Mouse (Mus musculus): ENCODE measurements around the gene Smim22. TPM values are rescaled to one million over a fixed set of nuclear protein-coding genes. Genes with fewer than 3 reads are reported as not detected.

Smim22 gene
- total and polyA plus RNA-seq, 2 experiments from 2014 or later: 1.8 TPM; not detected in 1

DNA sequence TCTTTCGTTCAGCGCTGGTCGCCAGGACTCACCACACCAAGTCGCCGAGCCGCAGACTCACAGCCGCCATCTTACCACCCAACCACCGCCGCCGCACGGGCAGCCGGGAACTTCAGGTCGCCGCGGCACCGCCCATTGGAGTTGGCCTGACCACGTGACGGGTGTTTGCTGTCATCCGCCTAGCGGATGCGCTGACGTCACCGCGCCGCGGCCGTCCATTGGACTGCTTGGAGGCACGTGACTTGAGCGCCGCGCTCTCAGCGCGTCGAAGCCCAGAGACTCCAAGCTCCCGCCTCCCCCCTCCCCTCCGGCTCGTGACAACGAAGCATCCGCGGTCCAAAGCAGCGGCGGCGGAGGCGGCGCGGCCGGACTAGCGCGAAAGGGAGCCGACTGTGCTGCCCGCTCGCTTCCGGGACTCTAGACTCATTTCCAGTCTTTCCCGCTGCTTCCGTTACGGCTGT lies 42.7 kb downstream of the Smim22 start, which contains the start of the genes Glyr1 and Ubn1:
Gene Glyr1, minus strand, starts transcription at position 90 of the 461 bp plus-strand sequence.
Gene Ubn1, plus strand, starts transcription at position 284 of the 461 bp plus-strand sequence.
- Histone ChIP-seq H3K27ac (ENCODE audit: low read depth, low read length) (peak within 1 kb of the TSS; percentile 97), H3K4me1 (ENCODE audit: insufficient read depth) (peaks cover 6% of the 10 kb centered on the region), H3K9ac (peak within 1 kb of the TSS; percentile 91), H3K27me3 (ENCODE audit: insufficient read depth, low read length) (no peaks in the 10 kb centered on the region), H3K9me3 (ENCODE audit: low read length) (no peaks in the 10 kb centered on the region), H3K36me3 (ENCODE audit: insufficient read depth) (peaks cover 23% of the 10 kb centered on the region), H3K4me2 (ENCODE audit: low read depth) (peak within 1 kb of the TSS; percentile 93), H3K4me3 (ENCODE audit: low read depth, low read length) (peak within 1 kb of the TSS; percentile 95)
- ATAC-seq (peak; percentile 100), DNase-seq (peak; percentile 100)
- peak; percentile 18; the same call in 1 of the 2 replicates for TF ChIP-seq CTCF (IDR thresholded peaks at IDR 0.05; ENCODE audit: low read depth)
- WGBS: 3% methylated on average over 56 of the region's 56 CpGs

DNA sequence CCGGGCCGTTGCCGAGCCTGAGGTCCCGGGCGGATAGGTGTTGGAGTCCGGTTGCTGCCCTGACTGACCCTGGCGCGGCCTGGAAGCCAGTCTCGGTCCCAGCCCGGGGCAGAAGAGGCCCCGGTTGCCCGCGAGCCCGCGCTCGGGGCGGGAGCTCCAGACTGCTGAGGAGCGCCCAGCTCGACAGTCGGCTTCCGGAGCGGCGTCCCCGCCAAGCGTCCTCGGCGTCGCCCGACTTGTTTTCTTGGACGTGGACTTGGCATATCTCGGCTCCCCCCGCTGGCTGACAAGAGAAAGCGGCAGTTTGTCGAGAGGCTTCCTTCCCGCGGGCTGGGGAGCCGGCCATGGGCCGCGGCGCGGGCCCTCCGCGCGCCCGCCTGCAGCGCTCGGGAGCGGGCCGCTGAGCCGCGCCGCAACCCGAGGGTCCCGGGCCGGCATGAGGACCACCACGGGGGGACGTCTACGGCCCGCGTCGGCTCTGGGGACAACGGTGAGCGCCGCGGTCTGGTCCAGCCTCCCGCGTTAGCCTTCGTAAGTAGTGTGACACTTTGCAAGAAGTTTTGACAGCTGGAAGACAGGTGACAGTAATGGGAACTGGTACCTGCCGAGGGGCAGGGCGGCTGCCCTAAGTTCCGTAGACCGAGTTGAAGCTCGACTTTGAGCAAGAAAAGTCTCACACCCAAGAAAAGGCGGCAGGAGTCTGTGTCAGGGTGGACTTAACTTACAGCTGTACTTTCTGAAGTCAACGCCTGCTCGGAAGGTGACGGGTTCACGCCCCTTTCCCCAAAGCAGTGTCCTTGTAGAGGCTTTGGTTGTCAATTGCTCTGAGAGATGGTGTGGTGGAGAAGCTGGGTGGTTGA lies 43.4 kb downstream of the Smim22 start:
- 2% methylated on average over 78 of the region's 78 CpGs for WGBS
- H3K4me1 ChIP-seq (ENCODE audit: insufficient read depth): peaks cover 6% of the 10 kb centered on the region
- peak; percentile 28 for TF ChIP-seq CTCF (IDR thresholded peaks at IDR 0.05; ENCODE audit: low read depth)
- peak overlapping the region; percentile 87 for H3K9ac ChIP-seq
- H3K9me3 ChIP-seq (ENCODE audit: low read length): no peaks in the 10 kb centered on the region
- DNase-seq (peak; percentile 79), ATAC-seq (peak; percentile 57)
- H3K27me3 ChIP-seq (ENCODE audit: insufficient read depth, low read length): no peaks in the 10 kb centered on the region
- peak overlapping the region; percentile 86 for H3K4me2 ChIP-seq (ENCODE audit: low read depth)
- peak overlapping the region; percentile 95 for H3K4me3 ChIP-seq (ENCODE audit: low read depth, low read length)
- peaks cover 23% of the 10 kb centered on the region for H3K36me3 ChIP-seq (ENCODE audit: insufficient read depth)
- H3K27ac ChIP-seq (ENCODE audit: low read depth, low read length): peak overlapping the region; percentile 97

Other genes starting within 250 kb of the Smim22 start
- 89.5 and 99.0 TPM in 2 replicates for gene Cdip1, start 217.0 kb upstream of the Smim22 start, total RNA-seq (2014; rRNA removed)
- gene Cdip1, start 217.0 kb upstream of the Smim22 start, polyA plus RNA-seq (2015; fragmentation: Nextera tagmentation; extraction: Ambion mirVana): 107 and 115 TPM in 2 replicates
- gene 4930562C15Rik, start 171.9 kb upstream of the Smim22 start, total RNA-seq (2014; rRNA removed): not detected in 2 replicates
- 0.17 TPM in 1 of 2 replicates, not detected in the other for gene 4930562C15Rik, start 171.9 kb upstream of the Smim22 start, polyA plus RNA-seq (2015; fragmentation: Nextera tagmentation; extraction: Ambion mirVana)
- 27.7 and 37.7 TPM in 2 replicates for gene Ubald1, start 127.0 kb upstream of the Smim22 start, total RNA-seq (2014; rRNA removed)
- 79.2 and 80.7 TPM in 2 replicates for gene Ubald1, start 127.0 kb upstream of the Smim22 start, polyA plus RNA-seq (2015; fragmentation: Nextera tagmentation; extraction: Ambion mirVana)
- gene Mgrn1, start 121.0 kb upstream of the Smim22 start, total RNA-seq (2014; rRNA removed): 123 and 167 TPM in 2 replicates
- gene Mgrn1, start 121.0 kb upstream of the Smim22 start, polyA plus RNA-seq (2015; fragmentation: Nextera tagmentation; extraction: Ambion mirVana): 96.1 and 109 TPM in 2 replicates
- gene Nudt16l1, start 68.5 kb upstream of the Smim22 start, total RNA-seq (2014; rRNA removed): 36.6 and 40.0 TPM in 2 replicates
- 133 and 140 TPM in 2 replicates for gene Nudt16l1, start 68.5 kb upstream of the Smim22 start, polyA plus RNA-seq (2015; fragmentation: Nextera tagmentation; extraction: Ambion mirVana)
- 55.6 and 58.6 TPM in 2 replicates for gene Anks3, start 43.1 kb upstream of the Smim22 start, total RNA-seq (2014; rRNA removed)
- gene Anks3, start 43.1 kb upstream of the Smim22 start, polyA plus RNA-seq (2015; fragmentation: Nextera tagmentation; extraction: Ambion mirVana): 34.8 and 37.6 TPM in 2 replicates
- not detected in 2 replicates for gene Sept12, start 9.4 kb upstream of the Smim22 start, total RNA-seq (2014; rRNA removed)
- not detected in 2 replicates for gene Sept12, start 9.4 kb upstream of the Smim22 start, polyA plus RNA-seq (2015; fragmentation: Nextera tagmentation; extraction: Ambion mirVana)
- gene Rogdi, start 6.3 kb downstream of the Smim22 start, total RNA-seq (2014; rRNA removed): 55.3 and 75.3 TPM in 2 replicates
- gene Rogdi, start 6.3 kb downstream of the Smim22 start, polyA plus RNA-seq (2015; fragmentation: Nextera tagmentation; extraction: Ambion mirVana): 107 and 130 TPM in 2 replicates
- gene Glyr1, start 42.6 kb downstream of the Smim22 start, total RNA-seq (2014; rRNA removed): 180 and 186 TPM in 2 replicates
- 138 and 157 TPM in 2 replicates for gene Glyr1, start 42.6 kb downstream of the Smim22 start, polyA plus RNA-seq (2015; fragmentation: Nextera tagmentation; extraction: Ambion mirVana)
- 24.2 and 34.9 TPM in 2 replicates for gene Ubn1, start 42.8 kb downstream of the Smim22 start, total RNA-seq (2014; rRNA removed)
- 4.7 and 7.0 TPM in 2 replicates for gene Ubn1, start 42.8 kb downstream of the Smim22 start, polyA plus RNA-seq (2015; fragmentation: Nextera tagmentation; extraction: Ambion mirVana)
- gene Ppl, start 125.1 kb downstream of the Smim22 start, total RNA-seq (2014; rRNA removed): 0.08 and 0.10 TPM in 2 replicates
- gene Ppl, start 125.1 kb downstream of the Smim22 start, polyA plus RNA-seq (2015; fragmentation: Nextera tagmentation; extraction: Ambion mirVana): 0.03 and 0.07 TPM in 2 replicates
- gene Sec14l5, start 139.8 kb downstream of the Smim22 start, total RNA-seq (2014; rRNA removed): 0.15 and 0.48 TPM in 2 replicates
- 0.05 and 0.08 TPM in 2 replicates for gene Sec14l5, start 139.8 kb downstream of the Smim22 start, polyA plus RNA-seq (2015; fragmentation: Nextera tagmentation; extraction: Ambion mirVana)
- gene Nagpa, start 196.7 kb downstream of the Smim22 start, total RNA-seq (2014; rRNA removed): 6.5 and 8.9 TPM in 2 replicates
- 7.0 and 8.8 TPM in 2 replicates for gene Nagpa, start 196.7 kb downstream of the Smim22 start, polyA plus RNA-seq (2015; fragmentation: Nextera tagmentation; extraction: Ambion mirVana)
- gene AU021092, start 215.0 kb downstream of the Smim22 start, total RNA-seq (2014; rRNA removed): 17.2 and 21.8 TPM in 2 replicates
- 9.8 and 10.9 TPM in 2 replicates for gene AU021092, start 215.0 kb downstream of the Smim22 start, polyA plus RNA-seq (2015; fragmentation: Nextera tagmentation; extraction: Ambion mirVana)
- gene Alg1, start 226.3 kb downstream of the Smim22 start, total RNA-seq (2014; rRNA removed): 39.7 and 41.1 TPM in 2 replicates
- gene Alg1, start 226.3 kb downstream of the Smim22 start, polyA plus RNA-seq (2015; fragmentation: Nextera tagmentation; extraction: Ambion mirVana): 38.9 and 43.7 TPM in 2 replicates
- 6.3 and 8.3 TPM in 2 replicates for gene Eef2kmt, start 248.7 kb downstream of the Smim22 start, total RNA-seq (2014; rRNA removed)
- gene Eef2kmt, start 248.7 kb downstream of the Smim22 start, polyA plus RNA-seq (2015; fragmentation: Nextera tagmentation; extraction: Ambion mirVana): 6.7 TPM in 2 replicates